Mouse (Mus musculus) small intestine, adult 10 weeks (tissue): ENCODE data around the gene Spata7. TPM values are rescaled to one million over a fixed set of nuclear protein-coding genes. Genes with fewer than 3 reads are reported as not detected.

Experiments used
- polyA plus RNA-seq: library from polyadenylated mRNA; stranded (reverse); fragments of 350-450 nt; fragmentation: Illumina TruSeq; extraction: RNeasy Lipid Tissue Mini Kit (QIAGEN cat#74804); gene quantifications from one replicate; pipeline ENCODE4 v1.2.3, GENCODE M21; 2014; ENCODE audit warnings: low replicate concordance

Spata7 gene
- polyA plus RNA-seq: 3.8 TPM

DNA sequence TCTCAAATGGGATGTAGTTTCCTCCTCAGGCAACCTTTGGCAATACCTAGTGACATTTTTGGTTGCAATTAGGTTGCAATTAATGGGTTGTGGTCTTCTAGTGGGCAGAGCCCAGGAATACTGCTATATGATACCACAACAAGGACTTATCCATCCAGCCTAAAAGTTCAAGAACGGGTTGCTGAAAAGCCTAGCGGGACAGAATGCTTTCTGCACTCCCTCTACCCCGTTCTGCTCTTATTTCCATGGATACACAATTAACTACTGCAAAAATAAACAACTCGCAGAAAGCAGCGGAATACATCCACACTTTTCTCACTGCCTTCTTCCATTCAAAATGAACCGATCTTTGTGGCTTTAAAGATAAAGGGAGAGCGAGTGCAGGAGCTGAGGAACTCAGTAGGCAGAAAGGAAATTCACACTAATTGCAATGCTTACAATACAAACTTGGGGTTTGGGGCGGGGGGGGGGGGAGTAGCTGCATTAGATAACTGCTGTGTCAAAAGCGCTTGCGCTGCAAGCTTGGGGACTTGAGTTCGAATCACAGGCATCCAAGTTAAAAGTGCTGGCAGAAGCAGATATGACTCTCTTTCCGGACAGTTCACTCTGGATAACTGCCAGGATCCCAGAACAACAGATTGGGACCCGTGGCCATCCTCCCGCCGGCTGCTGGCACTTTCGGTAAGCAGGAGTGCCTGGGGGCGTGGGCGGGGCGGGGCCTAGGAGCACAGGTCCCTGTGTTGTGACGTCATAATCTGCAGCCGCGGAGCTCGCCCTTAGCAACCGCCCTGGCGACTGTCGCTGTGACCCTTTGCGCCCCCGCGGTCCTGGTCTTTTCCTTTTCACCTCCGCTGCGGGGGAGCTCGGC, at the start of gene Spata7:
Spata7 (plus strand) TSS at position 766 of the 868 bp plus-strand sequence.

Other genes starting within 250 kb of the Spata7 start
- 4.6 TPM for gene Kcnk10, start 49.8 kb upstream of the Spata7 start, polyA plus RNA-seq
- gene Ptpn21, start 109.2 kb downstream of the Spata7 start, polyA plus RNA-seq: 13.3 TPM
- 143 TPM for gene Zc3h14, start 118.8 kb downstream of the Spata7 start, polyA plus RNA-seq